Mouse (Mus musculus) myocyte (in vitro differentiated cells): ENCODE results near the gene Lcn2.

Source experiments
- CEBPB ChIP-seq: IDR thresholded peaks from 2 replicates; pipeline ENCODE4 v1.6.1; 2011; ENCODE audit warnings: mild to moderate bottlenecking, moderate library complexity; ENCODE audit not compliant: poor library complexity, insufficient read depth, severe bottlenecking
- E2F4 ChIP-seq: IDR thresholded peaks from one replicate; pipeline ENCODE4 v1.6.1; 2011; ENCODE audit warnings: mild to moderate bottlenecking, control low read depth, moderate library complexity; ENCODE audit not compliant: insufficient read depth
- MAX ChIP-seq: IDR thresholded peaks from one replicate; pipeline ENCODE4 v1.6.1; 2011; ENCODE audit warnings: low read depth, mild to moderate bottlenecking, control low read depth
- MYOD1 ChIP-seq, 3 experiments: IDR thresholded peaks; one replicate each; pipeline ENCODE4 v1.6.1; 2011; ENCODE audit warnings: control low read depth in 2 of 3, low read depth in 2 of 3, mild to moderate bottlenecking in 2 of 3, moderate library complexity in 1 of 3; ENCODE audit not compliant: insufficient read length in 2 of 3, control insufficient read depth in 1 of 3
- MYOG ChIP-seq, 3 experiments: IDR thresholded peaks; one replicate each; pipeline ENCODE4 v1.6.1; 2011; ENCODE audit warnings: control low read depth in 2 of 3, low read depth in 2 of 3, mild to moderate bottlenecking in 2 of 3; ENCODE audit not compliant: insufficient read length in 2 of 3, control insufficient read depth in 1 of 3, insufficient read depth in 1 of 3
- POLR2A ChIP-seq: IDR thresholded peaks from one replicate; pipeline ENCODE4 v1.6.1; 2011; ENCODE audit warnings: low read depth, mild to moderate bottlenecking, control low read depth, moderate library complexity; ENCODE audit not compliant: insufficient read length
- POLR2AphosphoS2 ChIP-seq: IDR thresholded peaks from one replicate; pipeline ENCODE4 v1.6.1; 2011; ENCODE audit warnings: low read depth, control low read depth; ENCODE audit not compliant: insufficient read length
- REST ChIP-seq: IDR thresholded peaks from one replicate; pipeline ENCODE4 v1.6.1; 2011; ENCODE audit warnings: mild to moderate bottlenecking, control low read depth, moderate library complexity; ENCODE audit not compliant: insufficient read depth, insufficient read length
- SRF ChIP-seq: IDR thresholded peaks from one replicate; pipeline ENCODE4 v1.6.1; 2011; ENCODE audit warnings: low read depth; ENCODE audit not compliant: control insufficient read depth, insufficient read length
- TCF12 ChIP-seq: IDR thresholded peaks from one replicate; pipeline ENCODE4 v1.6.1; 2011; ENCODE audit warnings: mild to moderate bottlenecking, control low read depth; ENCODE audit not compliant: poor library complexity, insufficient read depth, severe bottlenecking
- TCF3 ChIP-seq: IDR thresholded peaks from one replicate; pipeline ENCODE4 v1.6.1; 2011; ENCODE audit warnings: low read depth, control low read depth; ENCODE audit not compliant: insufficient read length
- USF1 ChIP-seq: IDR thresholded peaks from one replicate; pipeline ENCODE4 v1.6.1; 2011; ENCODE audit warnings: low read depth, mild to moderate bottlenecking, control low read depth, moderate library complexity

DNA sequence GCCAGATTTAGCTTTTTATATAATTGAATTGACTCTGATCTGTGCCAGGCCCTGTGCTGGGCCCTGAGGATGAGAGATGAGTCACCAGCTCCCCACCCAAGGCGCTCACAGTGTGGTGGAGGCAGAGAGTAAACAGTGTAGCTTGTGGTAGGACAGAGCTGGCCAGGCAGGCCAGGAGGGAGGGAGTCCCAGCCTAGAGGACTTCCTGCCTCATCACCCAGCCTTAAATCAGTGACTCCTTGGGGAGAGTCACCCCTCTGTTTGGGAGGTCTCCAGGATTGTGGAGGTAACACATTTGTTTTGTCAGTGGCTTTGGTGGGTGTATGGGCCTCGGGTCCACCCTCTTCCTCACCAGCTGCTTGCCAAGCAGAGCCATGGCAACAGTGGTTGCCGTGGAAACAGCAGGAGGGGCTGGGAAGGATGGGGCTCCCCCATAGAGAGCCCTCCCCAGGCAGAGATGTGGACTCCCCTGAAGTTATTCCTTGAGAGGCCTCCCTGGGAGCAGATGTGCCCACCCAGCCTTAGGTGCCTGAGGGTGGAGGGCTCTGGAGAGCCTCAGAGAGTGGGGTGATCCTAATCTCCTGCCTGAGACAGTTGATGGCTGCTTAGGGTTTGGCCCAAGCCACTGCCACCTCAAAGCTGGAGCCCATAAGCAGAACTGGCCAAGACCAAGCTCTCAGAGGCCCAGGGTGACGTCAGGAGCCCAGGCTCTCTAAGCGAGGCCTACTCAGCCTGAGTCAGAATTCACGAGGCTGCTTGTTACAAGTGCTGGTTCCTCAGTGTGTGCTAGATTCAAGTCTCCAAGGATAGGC is 45.3 kb downstream of the Lcn2 start:
- TF ChIP-seq POLR2A (peak; percentile 44), POLR2AphosphoS2 (peak; percentile 23), TCF12 (no peak), MYOG (IDR thresholded peaks at IDR 0.05; ENCODE audit: control insufficient read depth in 1 of 3, insufficient read depth in 1 of 3, insufficient read length in 2 of 3, low read depth in 2 of 3) (peak in 1 of 3 experiments; percentile 14), TCF3 (no peak), USF1 (no peak), CEBPB (no peak), MYOD1 (IDR thresholded peaks at IDR 0.05; ENCODE audit: control insufficient read depth in 1 of 3, insufficient read length in 2 of 3, low read depth in 2 of 3) (no peak), E2F4 (no peak), MAX (peak; percentile 30), SRF (no peak), REST (no peak)
